Mouse (Mus musculus) brown adipose tissue, adult 24 weeks (tissue): ENCODE measurements around the gene Gm10337. TPM values are rescaled to one million over a fixed set of nuclear protein-coding genes. Genes with fewer than 3 reads are reported as not detected.
A peak's percentile ranks its signal among the peaks of the same experiment; 100 is the strongest.

ENCODE experiments used
- H3K27ac ChIP-seq: fragments of 200-500 bp; replicated peaks from 2 replicates; pipeline ENCODE4 v1.5.1; 2012; ENCODE audit warnings: low read depth, mild to moderate bottlenecking, low read length
- H3K4me1 ChIP-seq: fragments of 200-500 bp; 2 replicates; pipeline ENCODE4 v1.6.1; 2012; ENCODE audit warnings: low read length, mixed read lengths; ENCODE audit not compliant: control insufficient read depth, insufficient read depth, insufficient read length
- H3K4me3 ChIP-seq: fragments of 200-500 bp; 2 replicates; pipeline ENCODE4 v1.5.1; 2012; ENCODE audit warnings: low read depth, mild to moderate bottlenecking, low read length, moderate library complexity; ENCODE audit not compliant: insufficient read depth
- polyA plus RNA-seq: library from polyadenylated mRNA; stranded (reverse); fragments of >200 nt; gene quantifications from 2 replicates; pipeline ENCODE4 v1.2.4, GENCODE M21; 2012; ENCODE audit not compliant: missing spikeins, insufficient read depth, insufficient read length

The Gm10337 gene
- polyA plus RNA-seq, 1 experiment: not detected

- H3K4me1 ChIP-seq: peaks cover 4% of the 10 kb centered on the region; the same call in 1 of the 2 replicates
- peak overlapping the region; percentile 67 for H3K4me3 ChIP-seq
Measured at GRCm38 (mm10) chr15:102517631-102517975, 14.1 kb downstream of the Gm10337 start.

DNA sequence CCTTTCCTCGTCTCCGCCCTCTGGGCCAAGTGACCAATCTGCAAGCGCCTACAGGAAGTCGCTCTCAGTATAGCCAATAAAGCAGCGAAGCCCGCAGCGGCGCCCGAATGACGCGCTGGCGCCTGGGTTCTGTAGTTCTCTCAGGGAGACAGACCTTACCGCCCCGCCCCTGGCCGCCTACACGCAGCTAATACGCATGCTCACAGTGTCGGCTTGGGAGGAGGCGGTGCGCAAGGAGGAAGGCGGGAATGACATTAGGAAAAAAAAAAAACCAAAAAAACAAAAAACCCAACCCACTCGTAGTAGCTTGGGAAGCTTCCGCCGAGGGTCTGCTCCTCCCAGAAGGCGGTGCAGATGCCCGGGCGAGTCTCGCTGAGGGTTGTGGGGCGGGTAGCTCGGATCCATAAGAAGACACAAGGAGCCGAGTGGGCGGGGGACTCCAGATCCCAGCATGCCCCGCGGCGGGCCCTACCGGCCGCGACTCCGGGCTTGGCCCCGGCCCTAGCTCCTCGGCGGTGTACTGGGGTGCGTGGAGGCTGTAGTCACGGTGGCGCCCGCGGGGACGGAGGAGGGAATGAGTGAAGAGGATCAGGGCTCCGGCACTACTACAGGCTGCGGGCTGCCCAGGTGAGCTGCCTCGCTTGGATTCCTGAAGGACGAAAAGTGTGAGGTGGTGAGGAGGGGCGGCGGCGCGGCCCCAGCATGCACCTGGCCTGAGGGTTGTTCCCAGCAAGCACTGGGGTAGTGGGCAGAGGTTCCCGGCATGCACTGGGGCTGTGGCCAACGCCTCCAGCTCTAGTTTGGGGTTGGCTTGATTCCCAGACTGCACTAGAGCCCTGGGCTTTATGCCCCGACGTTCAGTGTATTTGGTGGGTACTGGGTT is 14.7 kb downstream of the Gm10337 start, which contains the start of gene Tarbp2:
Gene Tarbp2, plus strand, starts transcription at position 217 of the 883 bp plus-strand sequence.
- Histone ChIP-seq H3K4me1 (peaks cover 4% of the 10 kb centered on the region; the same call in 1 of the 2 replicates), H3K27ac (peak within 1 kb of the TSS; percentile 98)

More at GRCm38 (mm10) chr15:102517631-102517975, 14.1 kb downstream of the Gm10337 start:
- peak overlapping the region; percentile 90 for H3K27ac ChIP-seq

GRCm38 (mm10) chr15:102518859-102519201 is 15.3 kb downstream of the Gm10337 start:
- Histone ChIP-seq H3K27ac (peak overlapping the region; percentile 50), H3K4me1 (peaks cover 4% of the 10 kb centered on the region; the same call in 1 of the 2 replicates), H3K4me3 (peak overlapping the region; percentile 81)

More for the DNA sequence above, 14.7 kb downstream of the Gm10337 start, which contains the start of gene Tarbp2:
- peak within 1 kb of the TSS; percentile 81 for H3K4me3 ChIP-seq

DNA sequence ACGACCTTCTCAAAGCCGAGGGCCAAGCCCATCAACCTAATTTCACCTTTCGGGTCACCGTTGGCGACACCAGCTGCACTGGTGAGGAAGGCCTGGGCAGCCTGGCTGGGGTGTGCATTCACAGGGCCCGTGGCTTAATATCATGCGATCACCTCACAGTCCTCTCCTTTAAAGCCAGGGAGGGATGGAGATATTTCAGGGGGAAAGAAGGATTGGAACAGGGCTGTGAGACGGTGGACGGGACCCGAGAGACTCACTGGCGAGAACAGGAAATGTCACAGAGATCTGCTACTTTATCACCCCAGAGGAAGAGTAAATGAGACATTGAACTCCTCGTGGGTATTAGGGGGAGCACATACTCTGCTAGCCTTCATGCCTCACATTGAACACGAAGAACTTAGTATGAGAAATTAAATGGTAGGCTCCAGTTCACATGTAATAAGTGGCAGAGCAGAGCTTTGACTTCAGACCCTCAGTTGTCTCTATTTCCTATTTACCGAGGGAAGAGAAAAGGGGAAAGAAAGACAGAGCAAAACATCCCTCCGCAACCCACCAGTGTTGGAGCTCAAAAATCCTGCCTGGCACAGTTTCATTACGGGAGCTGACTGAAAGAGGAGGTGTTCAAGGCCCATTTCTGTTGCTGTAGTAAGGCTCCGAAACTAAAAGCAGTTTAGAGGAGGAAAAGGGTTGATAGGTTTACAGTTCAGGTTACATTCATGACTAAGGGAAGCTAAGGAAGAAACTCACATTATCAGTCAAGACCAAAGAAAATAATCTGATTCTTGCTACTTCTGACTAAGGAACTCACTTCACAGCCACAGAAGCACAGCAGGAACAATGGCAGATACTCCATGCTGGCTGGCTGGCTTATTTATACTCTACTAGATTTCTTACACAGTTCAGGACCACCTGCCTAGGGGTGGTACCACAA is 16.0 kb downstream of the Gm10337 start:
- no peak overlapping the region for H3K27ac ChIP-seq
- H3K4me1 ChIP-seq: peaks cover 4% of the 10 kb centered on the region; the same call in 1 of the 2 replicates
- H3K4me3 ChIP-seq: peak overlapping the region; percentile 81

GRCm38 (mm10) chr15:102520416-102520815 is 16.9 kb downstream of the Gm10337 start:
- Histone ChIP-seq H3K4me1 (peaks cover 4% of the 10 kb centered on the region; the same call in 1 of the 2 replicates), H3K4me3 (no peak overlapping the region), H3K27ac (no peak overlapping the region)

DNA sequence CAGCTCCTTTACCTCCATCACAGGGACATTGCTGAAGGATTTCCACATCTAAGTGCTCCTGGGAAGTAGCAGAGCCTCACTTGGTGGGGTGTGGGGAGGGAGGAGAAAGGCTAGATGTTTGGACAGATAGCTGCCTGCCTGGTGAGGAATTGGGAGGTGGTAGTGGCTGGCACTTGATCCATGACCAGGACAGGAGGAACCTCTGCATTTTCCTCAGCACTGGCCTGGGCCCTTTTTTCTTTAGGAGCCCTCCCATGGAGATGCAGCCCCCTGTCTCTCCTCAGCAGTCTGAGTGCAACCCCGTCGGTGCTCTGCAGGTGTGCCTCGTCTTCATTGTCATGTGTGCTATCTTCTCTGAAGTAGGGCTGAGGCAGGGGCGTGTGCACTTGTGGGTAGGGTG is 18.0 kb downstream of the Gm10337 start:
- H3K4me3 ChIP-seq: no peak overlapping the region
- H3K4me1 ChIP-seq: no peaks in the 10 kb centered on the region; the same call in 1 of the 2 replicates
- H3K27ac ChIP-seq: no peak overlapping the region

GRCm38 (mm10) chr15:102524892-102525485 is 21.5 kb downstream of the Gm10337 start, which contains the start of gene Npff:
Gene Npff, minus strand, starts transcription at chr15:102524942.
- H3K4me1 ChIP-seq: no peaks in the 10 kb centered on the region
- H3K4me3 ChIP-seq: no peak within 1 kb of the TSS
- H3K27ac ChIP-seq: no peak within 1 kb of the TSS

DNA sequence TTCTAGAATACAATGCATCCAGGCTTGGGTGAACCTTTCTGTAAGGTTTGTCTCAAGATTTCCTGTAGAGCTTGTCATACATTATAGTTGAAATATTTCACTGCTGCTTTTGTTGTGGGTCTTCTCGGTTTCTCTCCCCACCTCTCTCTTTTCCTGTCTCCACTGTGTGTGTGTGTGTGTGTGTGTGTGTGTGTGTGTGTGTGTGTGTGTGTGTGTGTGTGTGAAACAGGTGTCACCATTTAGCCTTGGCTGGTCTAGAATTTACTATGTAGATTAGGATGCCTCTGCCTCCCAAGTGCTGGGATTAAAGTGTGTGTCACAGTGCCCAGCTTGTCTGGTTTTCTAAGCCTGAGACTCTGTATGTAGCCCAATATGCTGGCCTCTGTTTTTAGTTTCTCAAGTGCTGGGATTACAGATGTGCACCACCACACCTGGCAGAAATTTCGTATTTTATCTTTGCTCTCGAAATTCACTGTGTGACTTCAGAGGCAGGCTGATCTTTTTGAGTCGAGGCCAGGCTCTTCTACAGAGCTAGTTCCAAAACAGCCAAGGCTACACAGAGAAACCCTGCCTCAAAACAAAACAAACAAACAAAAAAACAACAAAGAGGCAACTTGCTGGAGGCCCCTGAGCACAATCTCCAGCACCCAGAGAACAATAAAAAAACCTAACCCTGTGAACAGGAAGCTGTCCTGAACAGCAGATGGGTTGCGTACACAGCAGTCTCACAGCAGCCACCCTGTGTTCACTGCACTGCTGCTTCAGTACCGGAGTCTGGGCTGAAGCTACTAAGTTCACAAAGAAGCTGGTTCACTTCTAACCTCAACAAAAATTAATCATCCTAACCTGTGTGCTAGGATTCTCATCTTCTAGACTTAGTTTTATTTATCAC is 22.8 kb downstream of the Gm10337 start:
- Histone ChIP-seq H3K4me3 (no peak overlapping the region), H3K4me1 (no peaks in the 10 kb centered on the region), H3K27ac (no peak overlapping the region)

DNA sequence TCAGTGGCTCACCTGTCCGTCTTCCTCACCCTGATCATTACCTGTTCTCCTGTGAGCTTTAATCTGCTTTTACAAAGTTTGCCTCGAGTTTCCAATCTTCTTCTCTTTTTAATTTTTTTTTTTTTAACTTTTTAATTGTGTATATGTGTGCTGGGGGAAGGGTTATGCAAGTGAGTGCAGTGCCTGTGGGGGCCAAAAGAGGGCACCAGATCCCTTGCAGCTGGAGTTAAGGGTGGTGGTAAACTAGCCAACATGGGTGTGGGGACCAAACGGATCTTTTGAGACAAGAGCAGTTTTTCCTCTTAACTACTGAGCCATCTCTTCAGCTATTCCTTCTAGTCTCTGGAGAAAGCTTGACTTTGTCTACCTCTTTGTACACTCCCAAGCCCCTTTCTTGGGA is 24.4 kb downstream of the Gm10337 start:
- H3K4me1 ChIP-seq: no peaks in the 10 kb centered on the region
- H3K4me3 ChIP-seq: no peak overlapping the region

DNA sequence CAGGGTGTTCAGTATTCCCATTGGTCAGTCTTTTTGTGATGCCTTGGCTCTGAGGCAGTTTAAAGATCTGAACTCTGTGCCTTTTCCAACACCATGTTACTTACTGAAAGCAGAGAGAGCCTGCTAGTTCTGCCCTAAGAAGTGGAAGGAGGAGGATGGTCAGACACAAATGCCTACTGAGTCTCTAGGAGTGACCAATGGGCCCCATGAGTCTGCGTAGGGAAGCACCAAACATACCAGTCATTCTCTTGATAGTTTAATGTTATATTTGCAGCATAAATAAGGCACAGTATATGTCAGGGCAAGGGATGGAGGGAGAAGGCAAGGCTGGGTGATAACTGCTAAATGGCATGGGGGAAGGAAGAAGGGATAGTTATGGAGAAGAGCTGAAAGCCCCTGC is 24.9 kb downstream of the Gm10337 start:
- Histone ChIP-seq H3K27ac (no peak overlapping the region), H3K4me3 (no peak overlapping the region), H3K4me1 (no peaks in the 10 kb centered on the region)

More for the DNA sequence above, 24.4 kb downstream of the Gm10337 start:
- H3K27ac ChIP-seq: no peak overlapping the region

- no peak overlapping the region for H3K27ac ChIP-seq
- H3K4me3 ChIP-seq: no peak overlapping the region
- H3K4me1 ChIP-seq: no peaks in the 10 kb centered on the region
Measured at GRCm38 (mm10) chr15:102530566-102530965, 27.0 kb downstream of the Gm10337 start.

DNA sequence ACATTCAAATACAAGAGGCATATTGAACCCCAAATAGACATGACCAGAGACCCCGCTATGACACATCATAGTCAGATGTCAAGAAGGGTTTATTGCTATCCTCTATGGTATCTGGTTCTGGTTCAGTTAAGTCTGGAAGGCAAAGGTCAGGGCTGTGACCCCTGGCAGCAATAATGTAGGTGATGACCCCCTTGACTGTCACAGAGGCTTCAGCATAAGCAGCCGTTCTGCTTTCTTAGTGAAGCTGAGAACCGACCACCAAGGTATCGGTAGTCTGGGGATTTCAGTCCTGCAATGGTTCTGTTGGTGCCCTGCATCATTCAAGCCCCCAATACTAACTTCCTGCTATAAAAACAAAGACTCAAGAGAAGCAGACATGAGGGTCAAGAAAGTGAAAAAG is 28.1 kb downstream of the Gm10337 start:
- H3K4me3 ChIP-seq: no peak overlapping the region
- H3K27ac ChIP-seq: no peak overlapping the region
- H3K4me1 ChIP-seq: no peaks in the 10 kb centered on the region

DNA sequence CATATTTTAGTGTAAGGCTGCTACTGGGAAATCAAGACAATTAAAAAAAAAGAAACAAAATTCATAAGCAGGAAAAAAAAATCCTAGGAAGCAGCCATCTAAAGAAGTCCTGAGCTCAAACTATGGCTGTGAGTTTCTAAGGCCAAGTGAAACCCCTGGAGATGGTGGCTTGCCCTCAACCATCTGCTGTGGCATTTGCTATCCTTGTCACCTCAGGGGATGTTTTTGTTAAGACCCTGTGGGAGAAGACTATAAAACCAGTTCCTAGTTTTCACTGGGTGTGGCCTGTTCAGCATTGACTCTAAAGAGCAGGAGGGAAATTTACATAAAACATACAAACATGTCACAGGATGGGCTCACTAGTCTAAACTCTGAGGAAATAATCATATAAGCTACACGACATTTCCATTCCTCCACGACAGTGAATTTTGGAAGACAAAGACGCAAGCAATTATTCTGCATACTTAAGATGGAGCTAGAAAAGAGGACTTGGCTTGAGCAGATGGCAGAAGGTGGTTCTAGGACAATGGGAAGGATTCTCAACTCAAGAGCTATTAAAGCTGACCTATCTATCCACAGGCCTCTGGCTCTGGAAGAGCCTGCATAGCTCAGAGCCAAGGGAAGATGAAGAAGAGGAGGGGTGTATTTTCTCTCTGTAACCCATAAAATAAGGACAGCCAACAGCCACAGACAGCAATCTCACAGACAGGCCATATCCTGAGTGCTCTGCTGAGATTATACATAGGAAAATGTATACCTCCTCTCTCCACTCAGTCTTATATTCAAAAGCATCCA is 28.8 kb downstream of the Gm10337 start:
- Histone ChIP-seq H3K4me1 (no peaks in the 10 kb centered on the region), H3K4me3 (no peak overlapping the region), H3K27ac (no peak overlapping the region)
